Mouse (Mus musculus): ENCODE measurements around the gene Farp1.
"Not testable (repeated sequence)": the region's sequence is repeated elsewhere in the genome, so short reads cannot be mapped to it uniquely, and the experiment has no call there.

Gene Farp1

DNA sequence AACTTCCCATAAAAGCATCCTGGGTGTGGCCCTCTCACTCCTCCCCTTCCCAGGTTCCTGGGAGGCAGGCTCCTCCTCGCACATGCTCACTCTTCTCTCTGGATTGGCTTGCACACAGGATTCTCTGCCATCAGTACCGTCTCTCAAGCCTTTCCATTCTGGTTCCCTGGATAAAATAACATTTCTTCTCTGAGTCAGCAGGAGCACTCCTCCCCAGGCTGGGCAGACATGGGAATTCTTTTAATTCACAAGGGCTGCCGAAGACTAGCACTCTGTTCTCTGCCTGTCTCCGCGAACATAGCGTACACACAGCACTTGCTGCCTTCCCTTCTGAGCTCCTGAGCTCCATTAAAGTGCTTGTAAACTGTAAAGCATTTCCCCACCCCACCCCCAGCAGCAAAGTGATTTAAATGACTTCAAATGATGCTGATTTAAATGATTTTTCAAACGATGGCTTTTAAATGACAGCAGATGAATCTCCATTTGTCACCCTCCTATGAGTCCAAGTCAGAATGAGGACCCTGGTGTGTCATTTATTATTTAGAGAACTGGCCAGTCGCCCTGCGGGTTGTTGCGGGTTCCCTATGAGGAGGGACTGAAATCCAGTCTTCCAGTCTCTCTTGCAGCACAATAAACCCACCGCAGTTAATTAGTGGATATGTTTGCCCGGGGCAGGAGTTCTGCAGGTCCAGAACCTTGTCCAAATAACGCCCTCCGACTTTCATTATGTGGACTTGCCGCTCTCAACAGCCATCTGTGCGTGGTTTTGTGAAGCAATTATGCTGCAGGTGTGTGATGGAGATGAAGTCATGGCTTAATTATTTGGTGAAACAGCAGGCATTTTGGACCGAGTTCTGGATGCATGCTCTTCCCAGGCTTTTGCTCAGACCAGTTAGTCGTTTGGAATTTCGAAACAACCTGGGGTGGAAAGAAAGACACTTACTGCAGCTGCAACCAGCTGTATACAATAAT, 137.4 kb downstream of the Farp1 start:
- ATAC-seq (ENCODE audit: insufficient number of reproducible peaks, low FRiP score, low TSS enrichment), result peak; percentile 34; the same call in 1 of the 2 replicates

- no peak for ATAC-seq (ENCODE audit: insufficient number of reproducible peaks, low FRiP score, low TSS enrichment)
Observed at GRCm38 (mm10) chr14:121175385-121175784, 140.4 kb downstream of the Farp1 start.

- no peak for ATAC-seq (ENCODE audit: insufficient number of reproducible peaks, low FRiP score, low TSS enrichment)
Observed at GRCm38 (mm10) chr14:121175861-121176260, 140.9 kb downstream of the Farp1 start.

DNA sequence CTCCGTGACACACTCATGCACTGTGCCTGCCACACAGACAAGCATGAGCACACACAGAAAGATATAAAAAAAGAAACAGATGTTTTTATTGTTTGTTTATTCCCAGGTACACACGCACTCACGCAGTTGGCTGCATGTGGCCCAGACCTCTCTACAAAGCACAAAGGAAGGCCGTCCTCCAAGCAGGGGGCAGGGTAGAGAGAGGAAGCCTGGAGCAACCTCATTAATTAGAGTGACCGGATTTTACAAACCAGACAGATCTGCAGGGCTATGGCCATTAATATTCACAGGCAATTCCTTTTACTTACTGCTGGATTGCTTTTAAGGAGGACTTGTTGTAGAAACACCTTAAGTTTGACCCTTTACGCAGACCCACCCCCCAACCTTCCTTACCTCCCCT, 142.9 kb downstream of the Farp1 start:
- ATAC-seq (ENCODE audit: insufficient number of reproducible peaks, low FRiP score, low TSS enrichment), result no peak

GRCm38 (mm10) chr14:121180611-121181010, 145.6 kb downstream of the Farp1 start:
- no peak for ATAC-seq (ENCODE audit: insufficient number of reproducible peaks, low FRiP score, low TSS enrichment)

GRCm38 (mm10) chr14:121181798-121182197, 146.8 kb downstream of the Farp1 start:
- no peak for ATAC-seq (ENCODE audit: insufficient number of reproducible peaks, low FRiP score, low TSS enrichment)

- no peak for ATAC-seq (ENCODE audit: insufficient number of reproducible peaks, low FRiP score, low TSS enrichment)
Observed at GRCm38 (mm10) chr14:121182967-121183366, 148.0 kb downstream of the Farp1 start.

- no peak for ATAC-seq (ENCODE audit: insufficient number of reproducible peaks, low FRiP score, low TSS enrichment)
Observed at GRCm38 (mm10) chr14:121183414-121184130, 148.6 kb downstream of the Farp1 start.

DNA sequence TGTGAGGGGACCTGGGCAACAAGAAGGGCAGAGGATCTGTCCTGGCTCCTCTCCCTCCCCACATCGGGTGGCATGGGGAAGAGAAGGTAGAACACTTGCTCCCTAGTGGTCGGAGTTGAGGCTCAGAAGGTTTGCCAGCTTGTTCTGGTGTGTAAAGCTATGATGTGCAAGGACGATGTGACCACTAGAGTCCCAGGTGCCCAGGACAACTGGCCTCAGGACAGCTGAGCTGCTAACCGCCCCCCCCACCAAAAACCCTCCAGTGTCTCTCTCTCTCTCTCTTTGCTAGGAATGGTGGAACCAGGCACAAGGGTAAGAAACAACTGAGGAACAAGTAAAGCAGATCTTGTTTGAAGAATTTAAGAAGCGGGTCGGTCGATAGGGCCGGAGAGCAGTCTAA, 149.4 kb downstream of the Farp1 start:
- no peak for ATAC-seq (ENCODE audit: insufficient number of reproducible peaks, low FRiP score, low TSS enrichment)

DNA sequence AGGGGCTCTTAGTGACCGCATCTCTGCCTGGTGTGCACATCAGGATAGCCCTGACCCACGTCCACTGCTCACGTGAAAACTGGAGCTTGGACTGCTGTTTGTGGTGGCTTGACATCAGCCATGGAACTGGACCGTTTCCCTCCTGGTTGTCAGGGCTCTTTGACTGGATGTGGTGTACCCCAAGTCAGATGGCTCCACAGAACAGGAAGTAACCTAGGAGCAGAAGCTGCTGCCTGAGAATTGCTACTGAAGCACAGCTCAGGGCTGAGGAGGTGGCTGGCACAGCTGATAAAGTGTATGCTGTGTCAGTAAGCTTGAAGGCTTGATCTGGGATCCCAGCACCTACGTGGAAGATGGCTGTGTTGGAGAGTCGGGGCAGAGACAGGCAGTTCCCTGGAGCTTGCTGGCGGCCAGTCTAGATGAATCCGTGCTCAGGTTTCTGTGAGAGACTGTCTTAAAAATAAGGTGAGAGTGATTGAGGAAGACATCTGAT, 151.4 kb downstream of the Farp1 start:
- ATAC-seq (ENCODE audit: insufficient number of reproducible peaks, low FRiP score, low TSS enrichment), result no peak

GRCm38 (mm10) chr14:121189840-121190239, 154.8 kb downstream of the Farp1 start:
- not testable (repeated sequence) for ATAC-seq (ENCODE audit: insufficient number of reproducible peaks, low FRiP score, low TSS enrichment)

- ATAC-seq (ENCODE audit: insufficient number of reproducible peaks, low FRiP score, low TSS enrichment), result no peak
Observed at GRCm38 (mm10) chr14:121190386-121190785, 155.4 kb downstream of the Farp1 start.

GRCm38 (mm10) chr14:121191739-121192138, 156.7 kb downstream of the Farp1 start:
- no peak for ATAC-seq (ENCODE audit: insufficient number of reproducible peaks, low FRiP score, low TSS enrichment)

GRCm38 (mm10) chr14:121192394-121192793, 157.4 kb downstream of the Farp1 start:
- ATAC-seq (ENCODE audit: insufficient number of reproducible peaks, low FRiP score, low TSS enrichment), result no peak

DNA sequence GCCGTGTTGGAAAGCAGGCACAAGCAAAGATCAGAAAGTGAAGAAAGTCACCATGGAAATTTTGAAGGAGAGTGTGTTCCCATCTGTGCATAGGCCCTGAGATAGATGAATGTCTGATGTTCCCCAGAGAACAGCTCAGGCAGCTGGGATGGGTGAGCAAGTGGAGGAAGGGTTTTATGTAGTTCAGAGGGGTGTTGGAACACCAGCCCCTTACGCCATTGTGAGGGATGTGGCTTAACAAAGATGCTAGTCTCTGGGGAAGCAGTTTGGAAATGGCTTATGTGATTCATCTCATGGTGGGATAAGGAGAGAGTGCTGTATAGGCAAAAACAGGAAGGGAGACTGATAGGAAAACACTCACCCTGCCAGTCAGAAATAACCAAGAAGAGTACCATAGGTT, 159.0 kb downstream of the Farp1 start:
- ATAC-seq (ENCODE audit: insufficient number of reproducible peaks, low FRiP score, low TSS enrichment), result no peak

DNA sequence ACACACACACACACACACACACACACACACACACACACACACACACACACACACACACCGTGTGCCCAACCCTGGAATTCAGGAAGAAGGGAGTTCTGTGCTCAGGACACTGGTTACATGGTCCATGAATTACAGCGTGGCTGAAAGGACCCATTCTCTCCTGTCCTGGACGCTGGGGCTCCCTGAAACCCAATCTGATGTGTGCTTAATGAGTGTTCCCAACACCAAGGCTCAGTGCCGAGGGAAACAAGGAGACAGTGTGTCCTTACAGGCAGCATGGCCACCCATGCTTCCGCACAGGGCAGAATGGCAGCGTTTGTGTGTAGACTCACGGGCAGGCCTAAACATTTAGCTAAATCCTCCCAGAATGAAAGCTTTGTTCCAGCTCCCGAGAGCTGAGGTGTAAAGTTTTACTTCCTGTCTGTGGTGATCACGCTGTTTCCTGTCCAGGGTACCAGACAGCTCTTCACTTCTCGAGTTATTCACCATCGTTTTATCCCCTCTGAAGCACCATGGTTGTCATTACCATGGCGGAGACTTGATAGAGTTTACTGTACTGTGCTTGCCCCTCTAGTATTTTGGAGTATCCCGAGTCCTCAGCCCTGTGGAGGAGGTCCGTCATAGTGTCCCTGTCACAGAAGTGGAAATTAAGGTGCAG, 164.0 kb downstream of the Farp1 start:
- ATAC-seq (ENCODE audit: insufficient number of reproducible peaks, low FRiP score, low TSS enrichment), result no peak

GRCm38 (mm10) chr14:121199789-121200188, 164.8 kb downstream of the Farp1 start:
- ATAC-seq (ENCODE audit: insufficient number of reproducible peaks, low FRiP score, low TSS enrichment), result no peak

- ATAC-seq (ENCODE audit: insufficient number of reproducible peaks, low FRiP score, low TSS enrichment), result no peak
Observed at GRCm38 (mm10) chr14:121200353-121200752, 165.4 kb downstream of the Farp1 start.

DNA sequence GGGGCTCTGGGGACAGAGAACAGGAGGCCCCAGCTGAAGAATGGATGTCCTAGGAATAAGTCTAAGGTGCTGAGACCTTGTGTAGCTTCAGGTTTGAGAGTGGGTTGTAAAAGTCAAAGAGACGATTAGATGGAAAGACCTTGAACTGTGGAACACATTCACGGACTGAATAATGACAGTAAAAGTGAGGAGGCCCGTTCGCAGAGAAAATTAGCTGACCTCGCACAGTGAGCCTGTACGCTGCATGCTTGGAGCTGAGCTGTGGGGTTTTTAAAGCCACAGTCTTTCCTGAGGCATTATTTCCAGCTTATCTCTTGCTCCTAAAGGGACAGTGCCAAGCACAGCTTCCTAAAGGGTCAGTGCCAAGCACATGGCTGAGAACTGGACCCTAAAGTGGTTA, 166.2 kb downstream of the Farp1 start:
- ATAC-seq (ENCODE audit: insufficient number of reproducible peaks, low FRiP score, low TSS enrichment), result no peak

DNA sequence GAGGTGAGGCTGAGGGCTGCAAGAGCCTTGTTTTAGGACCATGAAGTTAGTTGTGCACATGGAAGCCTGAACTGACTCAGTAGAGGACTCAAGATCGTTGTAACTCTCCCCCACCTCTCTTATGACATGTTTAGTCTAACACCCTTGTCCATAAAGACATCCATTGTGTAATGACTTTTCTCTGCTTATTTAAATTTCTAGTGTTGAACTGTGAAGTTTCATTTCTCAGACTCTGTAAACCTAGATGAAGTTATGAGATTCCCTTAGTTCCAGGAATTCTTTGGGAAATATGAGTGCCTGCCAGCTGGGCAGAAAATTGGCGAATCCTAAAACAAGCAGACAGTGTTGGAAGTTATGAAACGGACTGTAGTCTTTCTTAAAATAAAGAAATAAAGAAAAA, 170.5 kb downstream of the Farp1 start:
- ATAC-seq (ENCODE audit: insufficient number of reproducible peaks, low FRiP score, low TSS enrichment), result no peak
